Mouse (Mus musculus) layer of hippocampus, postnatal 14 days (tissue): ENCODE results near the gene Frzb. TPM values are rescaled to one million over a fixed set of nuclear protein-coding genes. Genes with fewer than 3 reads are reported as not detected.

Experiments used
- DNase-seq, 2 experiments: peaks; one replicate each; pipeline ENCODE4 v3.0.0; 2021 to 2022; ENCODE audit warnings: low spot score in 2 of 2, mixed read lengths in 1 of 2
- total RNA-seq, 2 experiments: library from RNA; stranded (reverse); gene quantifications; 2 replicates each; pipeline ENCODE4 v1.2.3; 2021

The Frzb gene
- total RNA-seq, 2 experiments from 2014 or later = 24.4 to 25.5 TPM

GRCm38 (mm10) chr2:80430357-80431053 lies 16.9 kb downstream of the Frzb start:
- DNase-seq = no peak

- DNase-seq = no peak
Observed at GRCm38 (mm10) chr2:80423116-80423515, 24.3 kb downstream of the Frzb start.

- DNase-seq = no peak
Observed at GRCm38 (mm10) chr2:80421990-80422389, 25.4 kb downstream of the Frzb start.

- no peak for DNase-seq
Observed at GRCm38 (mm10) chr2:80416286-80416685, 31.1 kb downstream of the Frzb start.

GRCm38 (mm10) chr2:80414387-80414786 lies 33.0 kb downstream of the Frzb start:
- no peak for DNase-seq

GRCm38 (mm10) chr2:80413124-80413523 lies 34.3 kb downstream of the Frzb start:
- DNase-seq = no peak

- no peak for DNase-seq
Observed at GRCm38 (mm10) chr2:80409893-80410574, 37.4 kb downstream of the Frzb start.

GRCm38 (mm10) chr2:80404770-80405169 lies 42.7 kb downstream of the Frzb start:
- DNase-seq = no peak

GRCm38 (mm10) chr2:80398595-80399099 lies 48.8 kb downstream of the Frzb start:
- DNase-seq = no peak

- DNase-seq = no peak
Observed at GRCm38 (mm10) chr2:80396864-80397263, 50.6 kb downstream of the Frzb start.

GRCm38 (mm10) chr2:80396057-80396456 lies 51.4 kb downstream of the Frzb start:
- no peak for DNase-seq

GRCm38 (mm10) chr2:80388341-80388740 lies 59.1 kb downstream of the Frzb start:
- peak; percentile 30 to 77 for DNase-seq

GRCm38 (mm10) chr2:80387668-80388067 lies 59.8 kb downstream of the Frzb start:
- no peak for DNase-seq

- no peak for DNase-seq
Observed at GRCm38 (mm10) chr2:80386255-80386654, 61.2 kb downstream of the Frzb start.

- no peak for DNase-seq
Observed at GRCm38 (mm10) chr2:80384447-80384846, 63.0 kb downstream of the Frzb start.

GRCm38 (mm10) chr2:80379848-80380247 lies 67.6 kb downstream of the Frzb start:
- no peak for DNase-seq

- DNase-seq = no peak
Observed at GRCm38 (mm10) chr2:80374892-80375291, 72.5 kb downstream of the Frzb start.

- no peak for DNase-seq
Observed at GRCm38 (mm10) chr2:80371458-80371857, 76.0 kb downstream of the Frzb start.
